Mouse (Mus musculus) ovary, adult 18-20 months (tissue): ENCODE results near the gene Ugt2b38.
"Not testable (repeated sequence)": the region's sequence is repeated elsewhere in the genome, so short reads cannot be mapped to it uniquely, and the experiment has no call there.

Experiments used
- DNase-seq: peaks from one replicate; pipeline ENCODE4 v3.0.0; 2022; ENCODE audit warnings: low spot score, mixed read lengths

Ugt2b38 gene

GRCm38 (mm10) chr5:87424041-87424440 lies at the start of gene Ugt2b38:
Gene Ugt2b38, minus strand, starts transcription at chr5:87424203.
- DNase-seq, result not testable (repeated sequence)

- DNase-seq, result no peak
Observed at GRCm38 (mm10) chr5:87458810-87459209, 34.8 kb upstream of the Ugt2b38 start.

- DNase-seq, result no peak
Observed at GRCm38 (mm10) chr5:87457701-87458100, 33.7 kb upstream of the Ugt2b38 start.

- DNase-seq, result no peak
Observed at GRCm38 (mm10) chr5:87456216-87456850, 32.3 kb upstream of the Ugt2b38 start.

- DNase-seq, result no peak
Observed at GRCm38 (mm10) chr5:87455519-87455918, 31.5 kb upstream of the Ugt2b38 start.

- DNase-seq, result not testable (repeated sequence)
Observed at GRCm38 (mm10) chr5:87452514-87452913, 28.5 kb upstream of the Ugt2b38 start.

GRCm38 (mm10) chr5:87436264-87436663 lies 12.3 kb upstream of the Ugt2b38 start:
- no peak for DNase-seq

- DNase-seq, result no peak
Observed at GRCm38 (mm10) chr5:87425676-87426075, 1.7 kb upstream of the Ugt2b38 start.

GRCm38 (mm10) chr5:87396968-87397367 lies 27.0 kb downstream of the Ugt2b38 start:
- no peak for DNase-seq

- no peak for DNase-seq
Observed at GRCm38 (mm10) chr5:87390818-87391217, 33.2 kb downstream of the Ugt2b38 start.

GRCm38 (mm10) chr5:87380234-87380633 lies 43.8 kb downstream of the Ugt2b38 start:
- DNase-seq, result no peak

GRCm38 (mm10) chr5:87379825-87380224 lies 44.2 kb downstream of the Ugt2b38 start:
- no peak for DNase-seq

GRCm38 (mm10) chr5:87375874-87376383 lies 48.1 kb downstream of the Ugt2b38 start:
- no peak for DNase-seq

- DNase-seq, result no peak
Observed at GRCm38 (mm10) chr5:87373502-87373863, 50.5 kb downstream of the Ugt2b38 start.

GRCm38 (mm10) chr5:87372788-87373501 lies 51.1 kb downstream of the Ugt2b38 start:
- DNase-seq, result not testable (repeated sequence)
